Mouse (Mus musculus): ENCODE measurements around the gene Gm14305.
"Not testable (repeated sequence)": the region's sequence is repeated elsewhere in the genome, so short reads cannot be mapped to it uniquely, and the experiment has no call there.

Gm14305 gene

DNA sequence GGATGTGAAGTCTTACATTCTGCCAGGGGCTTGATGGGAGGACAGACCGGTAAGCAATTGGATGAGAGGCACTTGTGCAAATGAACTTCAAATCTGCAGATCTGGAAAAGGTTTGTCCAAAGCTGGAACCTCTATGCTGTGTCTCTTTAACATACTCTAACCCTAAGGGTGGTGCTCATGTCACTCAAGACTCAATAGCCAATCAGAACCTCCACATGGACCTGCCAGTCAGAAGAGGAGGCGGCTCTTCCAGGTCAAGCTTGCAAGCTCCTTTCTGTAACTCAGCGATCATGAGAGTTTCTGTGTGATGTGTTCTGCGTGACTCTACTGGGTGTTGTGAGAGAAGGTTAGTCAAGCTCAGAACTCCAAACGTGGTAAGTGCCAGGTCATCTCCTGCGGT lies at the start of gene Gm14305:
TSS of gene Gm14305 (plus strand) at position 278 of the 400 bp plus-strand sequence.
- DNase-seq (ENCODE audit: low spot score) = peak; percentile 28

DNA sequence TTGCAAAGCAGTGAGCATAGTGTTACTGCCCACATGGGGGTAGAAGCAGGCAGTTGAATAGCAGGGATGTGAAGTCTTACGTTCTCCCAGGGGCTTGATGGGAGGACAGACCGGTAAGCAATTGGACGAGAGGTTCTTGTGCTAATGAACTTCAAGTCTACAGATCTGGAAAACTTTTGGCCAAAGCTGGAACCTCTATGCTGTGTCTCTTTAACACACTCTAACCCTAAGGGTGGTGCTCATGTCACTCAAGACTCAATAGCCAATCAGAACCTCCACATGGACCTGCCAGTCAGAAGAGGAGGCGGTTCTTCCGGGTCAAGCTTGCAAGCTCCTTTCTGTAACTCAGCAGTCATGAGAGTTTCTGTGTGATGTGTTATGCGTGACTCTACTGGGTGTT lies 37.9 kb upstream of the Gm14305 start, which contains the start of gene Zfp973:
TSS of gene Zfp973 (plus strand) at position 301 of the 400 bp plus-strand sequence.
- DNase-seq (ENCODE audit: low spot score) = not testable (repeated sequence)

Measured in testis, postnatal 10 days (tissue).